Mouse (Mus musculus) midbrain, embryonic 14.5 days (tissue): ENCODE data around the gene Samd4. TPM values are rescaled to one million over a fixed set of nuclear protein-coding genes. Genes with fewer than 3 reads are reported as not detected.

Experiments
- ATAC-seq: fragments of 200-750 bp; cut with Nextera tagmentation; 2 replicates; pipeline ENCODE4 v1.8.0; 2017; ENCODE audit warnings: moderate number of reproducible peaks, moderate library complexity; ENCODE audit not compliant: low FRiP score, low TSS enrichment
- DNase-seq: peaks from one replicate; pipeline ENCODE4 v3.0.0-alpha.2; 2015
- H3K27ac ChIP-seq: fragments of 300-500 bp; sonication (generic); replicated peaks from 2 replicates; pipeline ENCODE4 v1.5.1; 2014; ENCODE audit warnings: mild to moderate bottlenecking, low read depth, low read length, moderate library complexity
- H3K27me3 ChIP-seq: fragments of 300-500 bp; sonication (generic); 2 replicates; pipeline ENCODE4 v1.6.1; 2014; ENCODE audit warnings: low read length, control low read depth, mixed read lengths; ENCODE audit not compliant: control insufficient read depth, insufficient read depth
- H3K36me3 ChIP-seq: fragments of 300-500 bp; sonication (generic); 2 replicates; pipeline ENCODE4 v1.6.1; 2014; ENCODE audit warnings: low read length, control low read depth; ENCODE audit not compliant: control insufficient read depth, insufficient read depth
- H3K4me1 ChIP-seq: fragments of 300-500 bp; sonication (generic); 2 replicates; pipeline ENCODE4 v1.6.1; 2014; ENCODE audit warnings: mild to moderate bottlenecking, antibody characterized with exemption, low read length, control low read depth; ENCODE audit not compliant: control insufficient read depth, insufficient read depth
- H3K4me2 ChIP-seq: fragments of 300-500 bp; sonication (generic); 2 replicates; pipeline ENCODE4 v1.6.1; 2014; ENCODE audit warnings: mild to moderate bottlenecking, low read length, moderate library complexity
- H3K4me3 ChIP-seq: fragments of 300-500 bp; sonication (generic); replicated peaks from 2 replicates; pipeline ENCODE4 v1.5.1; 2014; ENCODE audit warnings: low read depth, low read length
- H3K9ac ChIP-seq: fragments of 300-500 bp; sonication (generic); replicated peaks from 2 replicates; pipeline ENCODE4 v1.6.1; 2014; ENCODE audit warnings: mild to moderate bottlenecking, low read length, moderate library complexity
- H3K9me3 ChIP-seq: fragments of 300-500 bp; sonication (generic); 2 replicates; pipeline ENCODE4 v1.6.1; 2016; ENCODE audit warnings: low read length, control low read depth, mixed read lengths; ENCODE audit not compliant: control insufficient read depth
- WGBS: fragments of 180-500 bp; shearing (Covaris S2); extraction: QIAGEN DNeasy Blood & Tissue Kit; methylation state at CpG from one replicate; pipeline ENCODE4 v1.1.7; 2014; 5-methylcytosine and 5-hydroxymethylcytosine counted together
- polyA plus RNA-seq: library from polyadenylated mRNA; unstranded; fragments of >200 nt; fragmentation: Nextera tagmentation; extraction: Ambion mirVana; gene quantifications from 2 replicates; pipeline ENCODE4 v1.2.1, GENCODE M21; 2014

Samd4 gene
- polyA plus RNA-seq, 1 experiment from 2014 or later: 3.1 TPM

GRCm38 (mm10) chr14:46955574-46956043 is 73.0 kb downstream of the Samd4 start:
- no peak overlapping the region for H3K27ac ChIP-seq
- WGBS: 37% methylated on average over 9 of the region's 9 CpGs

DNA sequence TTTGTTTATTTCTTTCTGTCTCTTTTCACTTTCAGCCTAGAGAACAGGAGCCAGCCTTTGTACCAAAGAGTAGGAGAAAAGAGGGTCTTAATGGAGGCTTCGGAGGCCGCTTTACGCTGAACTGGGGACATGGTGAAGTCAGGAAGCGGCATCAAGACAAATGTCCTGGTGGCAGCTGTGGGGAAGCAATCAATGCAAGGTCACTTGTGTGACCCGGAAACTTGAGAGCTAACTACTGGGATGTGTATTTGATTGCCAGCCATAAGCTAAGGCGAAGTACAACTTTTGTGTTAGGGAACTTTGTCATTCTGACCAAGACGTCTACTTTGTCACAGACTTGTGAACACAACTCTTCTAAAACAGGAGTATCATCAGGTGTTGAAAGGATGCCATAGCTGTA is 73.5 kb downstream of the Samd4 start:
- Histone ChIP-seq H3K36me3 (no peaks in the 10 kb centered on the region), H3K27ac (no peak overlapping the region), H3K4me3 (no peak overlapping the region), H3K4me1 (no peaks in the 10 kb centered on the region), H3K9me3 (no peaks in the 10 kb centered on the region), H3K27me3 (no peaks in the 10 kb centered on the region), H3K9ac (no peak overlapping the region), H3K4me2 (no peak overlapping the region)
- DNase-seq (no peak), ATAC-seq (no peak)
- 25% methylated on average over 7 of the region's 7 CpGs for WGBS

More at GRCm38 (mm10) chr14:46955574-46956043, 73.0 kb downstream of the Samd4 start:
- Histone ChIP-seq H3K4me1 (0 out of 2 replicates have a peak, but pooled peaks cover 1% of the 10 kb centered on the region), H3K4me2 (no peak overlapping the region), H3K9ac (no peak overlapping the region), H3K9me3 (no peaks in the 10 kb centered on the region), H3K27me3 (no peaks in the 10 kb centered on the region), H3K4me3 (no peak overlapping the region), H3K36me3 (no peaks in the 10 kb centered on the region)
- no peak for DNase-seq
- no peak for ATAC-seq

DNA sequence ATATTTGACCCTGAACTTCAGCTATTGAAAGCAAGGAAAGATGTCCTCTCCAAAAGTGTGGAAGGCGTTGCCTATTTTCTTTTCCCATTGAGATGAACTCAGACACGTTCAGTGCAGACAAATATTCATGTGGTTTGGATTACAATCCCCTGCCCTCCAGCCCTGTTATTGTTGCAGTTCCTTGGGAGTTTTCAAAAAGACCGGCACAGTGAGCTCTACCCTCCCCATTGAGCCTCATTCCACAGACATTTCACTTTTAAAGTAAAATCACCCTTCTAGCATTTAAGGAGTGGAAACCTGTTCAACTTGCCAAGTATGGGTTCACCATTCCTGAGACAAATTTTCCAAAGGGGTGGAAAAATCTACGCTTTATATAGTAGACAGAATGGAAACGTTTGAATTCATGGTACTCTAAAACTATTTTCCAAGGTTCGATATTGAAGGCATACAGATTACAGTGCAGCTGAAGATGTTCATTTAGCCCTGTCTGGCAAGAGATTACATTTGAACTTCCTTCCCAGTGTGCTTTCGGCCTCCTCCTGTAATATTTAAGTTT is 76.6 kb downstream of the Samd4 start:
- DNase-seq (no peak), ATAC-seq (no peak)
- Histone ChIP-seq H3K4me3 (no peak overlapping the region), H3K4me1 (no peaks in the 10 kb centered on the region), H3K27ac (no peak overlapping the region), H3K9me3 (no peaks in the 10 kb centered on the region), H3K27me3 (no peaks in the 10 kb centered on the region), H3K9ac (no peak overlapping the region), H3K36me3 (no peaks in the 10 kb centered on the region), H3K4me2 (no peak overlapping the region)
- 77% methylated on average over 7 of the region's 7 CpGs for WGBS

DNA sequence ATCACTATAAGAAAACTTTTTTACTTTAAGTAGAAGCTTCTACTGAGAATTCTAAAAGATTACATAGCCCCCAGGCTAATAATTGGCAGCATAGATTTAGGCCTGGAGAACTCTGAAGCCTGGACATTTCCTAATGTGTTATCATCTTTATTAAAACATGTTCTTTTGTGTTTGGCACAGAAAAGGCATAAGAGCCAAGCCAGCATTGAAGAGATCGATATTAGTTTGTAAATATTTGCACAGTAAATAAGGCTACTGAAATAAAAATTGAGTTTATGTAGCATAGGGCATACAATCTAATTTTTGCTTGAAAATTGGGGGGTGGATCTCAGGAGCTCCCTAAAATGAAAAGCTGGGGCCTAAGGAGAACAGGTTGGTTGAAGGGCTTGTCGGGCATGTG is 77.2 kb downstream of the Samd4 start:
- DNase-seq (no peak), ATAC-seq (no peak)
- H3K9ac ChIP-seq: no peak overlapping the region
- H3K4me1 ChIP-seq: no peaks in the 10 kb centered on the region
- H3K9me3 ChIP-seq: no peaks in the 10 kb centered on the region
- H3K27me3 ChIP-seq: no peaks in the 10 kb centered on the region
- H3K4me2 ChIP-seq: no peak overlapping the region
- H3K27ac ChIP-seq: no peak overlapping the region
- WGBS: 90% methylated on average over 2 of the region's 2 CpGs
- no peak overlapping the region for H3K4me3 ChIP-seq
- no peaks in the 10 kb centered on the region for H3K36me3 ChIP-seq

DNA sequence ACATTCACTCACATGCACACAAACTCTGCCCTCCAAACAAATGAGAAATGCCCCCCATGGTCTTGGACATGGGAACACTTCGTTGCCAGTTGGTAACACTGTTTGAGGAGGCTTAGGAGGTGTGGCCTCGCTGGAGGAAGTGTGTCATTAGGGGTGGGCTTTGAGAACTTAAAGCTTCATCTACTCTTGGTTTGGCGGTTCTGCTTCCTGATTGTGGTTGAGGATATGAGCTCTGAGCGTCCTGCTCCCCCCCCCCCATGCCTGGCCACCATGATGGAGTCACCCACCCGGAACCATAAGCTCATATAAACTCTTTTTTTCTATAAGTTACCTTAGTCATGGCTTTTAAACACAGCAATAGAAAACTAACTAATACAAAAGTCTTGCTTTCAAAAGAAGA is 80.2 kb downstream of the Samd4 start:
- Histone ChIP-seq H3K27me3 (no peaks in the 10 kb centered on the region), H3K9ac (no peak overlapping the region), H3K27ac (no peak overlapping the region), H3K4me2 (no peak overlapping the region), H3K4me3 (no peak overlapping the region), H3K9me3 (no peaks in the 10 kb centered on the region), H3K36me3 (no peaks in the 10 kb centered on the region), H3K4me1 (no peaks in the 10 kb centered on the region)
- ATAC-seq (no peak), DNase-seq (no peak)
- 82% methylated on average over 5 of the region's 5 CpGs for WGBS

GRCm38 (mm10) chr14:46964074-46964872 is 81.6 kb downstream of the Samd4 start:
- WGBS: 88% methylated on average over 2 of the region's 2 CpGs

DNA sequence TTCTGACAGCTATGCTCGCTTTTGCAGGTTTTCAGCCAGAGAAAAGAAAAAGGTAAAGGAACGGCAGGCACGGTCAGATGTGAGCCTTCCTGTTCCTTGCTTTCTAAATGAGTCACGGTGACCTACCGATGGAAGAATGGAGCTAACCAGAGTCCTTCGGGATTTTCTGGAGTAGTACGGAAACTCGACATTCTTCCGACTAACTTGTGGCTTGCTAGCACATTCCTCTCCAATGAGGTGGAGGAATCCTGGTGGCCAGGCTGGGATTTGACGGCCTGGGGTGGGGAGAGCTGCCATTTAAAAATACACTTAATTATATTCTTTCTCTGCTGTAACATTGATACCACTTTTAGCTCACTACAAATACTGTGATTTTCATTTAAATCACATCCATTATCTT is 83.6 kb downstream of the Samd4 start:
- H3K9me3 ChIP-seq: no peaks in the 10 kb centered on the region
- DNase-seq: no peak
- H3K4me2 ChIP-seq: no peak overlapping the region
- no peak overlapping the region for H3K4me3 ChIP-seq
- WGBS: 83% methylated on average over 10 of the region's 10 CpGs
- H3K4me1 ChIP-seq: no peaks in the 10 kb centered on the region
- ATAC-seq: no peak
- no peaks in the 10 kb centered on the region for H3K36me3 ChIP-seq
- no peaks in the 10 kb centered on the region for H3K27me3 ChIP-seq
- H3K9ac ChIP-seq: no peak overlapping the region
- no peak overlapping the region for H3K27ac ChIP-seq

More at GRCm38 (mm10) chr14:46964074-46964872, 81.6 kb downstream of the Samd4 start:
- Histone ChIP-seq H3K4me1 (no peaks in the 10 kb centered on the region), H3K4me3 (no peak overlapping the region), H3K4me2 (no peak overlapping the region), H3K9me3 (no peaks in the 10 kb centered on the region), H3K27ac (no peak overlapping the region), H3K36me3 (no peaks in the 10 kb centered on the region), H3K27me3 (no peaks in the 10 kb centered on the region), H3K9ac (no peak overlapping the region)
- DNase-seq (no peak), ATAC-seq (no peak)

DNA sequence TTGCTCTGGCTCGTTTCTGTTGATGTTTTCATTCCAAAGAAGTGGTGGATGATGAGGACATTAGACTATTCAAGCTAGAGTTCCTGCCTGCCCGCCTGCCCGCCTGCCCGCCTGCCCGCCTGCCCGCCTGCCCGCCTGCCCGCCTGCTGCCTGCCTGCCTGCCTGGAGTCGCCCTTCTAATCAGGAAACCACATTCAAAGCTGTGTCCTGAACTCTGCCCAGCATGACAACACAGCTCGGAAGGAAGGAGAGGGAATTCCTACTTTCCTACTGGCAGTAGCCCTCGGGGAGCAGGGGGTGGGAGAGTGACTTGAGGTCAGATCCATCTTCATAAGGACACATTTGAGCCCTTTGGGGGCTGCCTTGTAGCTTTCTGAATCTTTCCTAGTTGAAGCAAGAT is 85.4 kb downstream of the Samd4 start:
- DNase-seq: no peak
- H3K27me3 ChIP-seq: no peaks in the 10 kb centered on the region
- H3K9ac ChIP-seq: no peak overlapping the region
- no peaks in the 10 kb centered on the region for H3K4me1 ChIP-seq
- WGBS: 82% methylated on average over 11 of the region's 11 CpGs
- H3K4me2 ChIP-seq: no peak overlapping the region
- H3K4me3 ChIP-seq: no peak overlapping the region
- no peak for ATAC-seq
- no peaks in the 10 kb centered on the region for H3K36me3 ChIP-seq
- H3K27ac ChIP-seq: no peak overlapping the region
- H3K9me3 ChIP-seq: no peaks in the 10 kb centered on the region

DNA sequence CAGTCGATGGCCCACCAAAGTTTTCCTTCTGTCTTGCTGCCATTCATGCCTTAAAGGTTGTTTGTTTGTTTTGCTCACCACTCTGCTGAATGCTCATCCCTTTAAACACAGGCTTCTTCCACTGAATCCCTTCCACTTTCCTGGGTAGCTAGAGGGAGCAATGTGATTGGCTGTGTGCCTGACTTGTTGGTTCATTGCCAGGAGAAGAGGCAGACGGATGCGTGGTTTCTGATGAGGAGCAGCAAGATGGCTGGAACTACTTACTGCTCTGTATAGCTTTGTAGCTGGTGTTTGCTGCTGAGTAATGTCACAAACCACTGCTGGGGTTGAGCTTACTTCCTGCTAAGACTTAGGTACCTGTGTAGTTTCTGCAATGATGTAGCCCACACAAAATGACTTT is 88.0 kb downstream of the Samd4 start:
- Histone ChIP-seq H3K9me3 (no peaks in the 10 kb centered on the region), H3K9ac (no peak overlapping the region), H3K4me1 (no peaks in the 10 kb centered on the region), H3K27me3 (no peaks in the 10 kb centered on the region), H3K4me2 (no peak overlapping the region), H3K4me3 (no peak overlapping the region), H3K27ac (no peak overlapping the region), H3K36me3 (no peaks in the 10 kb centered on the region)
- WGBS: 76% methylated on average over 3 of the region's 3 CpGs
- DNase-seq: peak; percentile 51
- no peak for ATAC-seq
